Mouse (Mus musculus) cerebellum, adult 2 months (tissue): ENCODE data around the gene Parp2.

Source experiments
- CTCF ChIP-seq: fragments of 200-500 bp; IDR thresholded peaks from 2 replicates; pipeline ENCODE4 v1.5.1; 2011; ENCODE audit warnings: low read depth, mild to moderate bottlenecking, control low read depth, low read length, moderate library complexity, borderline replicate concordance; ENCODE audit not compliant: insufficient read depth
- POLR2A ChIP-seq: fragments of 200-500 bp; IDR thresholded peaks from 2 replicates; pipeline ENCODE4 v1.6.1; 2011; ENCODE audit warnings: low read length, control low read depth, borderline replicate concordance; ENCODE audit not compliant: insufficient read depth

GRCm38 (mm10) chr14:50862641-50863040 is 55.0 kb downstream of the Parp2 start:
- TF ChIP-seq CTCF, result no peak
- no peak for TF ChIP-seq POLR2A
